Mouse (Mus musculus): ENCODE results near the gene Rusc2. TPM values are rescaled to one million over a fixed set of nuclear protein-coding genes. Genes with fewer than 3 reads are reported as not detected.

The Rusc2 gene
- polyA plus RNA-seq (2012; ENCODE audit: insufficient read depth, insufficient read length, missing spikeins): 13.0 and 14.6 TPM in 2 replicates

GRCm38 (mm10) chr4:43381408-43382154 is at the start of gene Rusc2:
Rusc2 (plus strand) TSS chr4:43381979.
- Histone ChIP-seq H3K4me1 (ENCODE audit: control insufficient read depth, insufficient read depth, insufficient read length, low read length) (peaks cover 17% of the 10 kb centered on the region), H3K27ac (replicated peaks; ENCODE audit: low read depth, low read length) (peak within 1 kb of the TSS; percentile 98), H3K4me3 (ENCODE audit: insufficient read depth, low read depth, low read length) (peak within 1 kb of the TSS; percentile 91)

DNA sequence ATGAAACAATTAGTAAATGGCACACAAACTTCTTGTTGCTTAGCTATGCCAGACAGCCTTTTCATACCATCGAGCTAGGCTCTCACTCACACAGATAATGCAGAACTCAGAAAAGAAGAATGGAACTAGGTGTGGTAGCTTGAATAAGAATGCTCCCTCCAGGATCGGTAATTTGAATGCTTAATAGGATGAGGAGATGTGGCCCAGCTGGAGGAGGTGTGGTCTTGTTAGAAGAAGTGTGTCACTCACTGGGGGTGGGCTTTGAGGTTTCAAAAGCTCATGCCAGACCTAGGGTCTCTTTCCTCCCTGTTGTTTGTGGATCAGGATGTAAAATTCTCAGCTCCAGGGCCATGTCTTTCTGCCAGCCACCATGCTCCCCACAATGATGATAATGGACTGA is 47.0 kb upstream of the Rusc2 start:
- no peak overlapping the region for H3K4me3 ChIP-seq (ENCODE audit: insufficient read depth, low read depth, low read length)
- H3K27ac ChIP-seq (replicated peaks; ENCODE audit: low read depth, low read length): no peak overlapping the region
- H3K4me1 ChIP-seq (ENCODE audit: control insufficient read depth, insufficient read depth, insufficient read length, low read length): no peaks in the 10 kb centered on the region; the same call in 1 of the 2 replicates

GRCm38 (mm10) chr4:43336176-43336575 is 45.6 kb upstream of the Rusc2 start:
- H3K4me3 ChIP-seq (ENCODE audit: insufficient read depth, low read depth, low read length): no peak overlapping the region
- H3K27ac ChIP-seq (replicated peaks; ENCODE audit: low read depth, low read length): no peak overlapping the region
- H3K4me1 ChIP-seq (ENCODE audit: control insufficient read depth, insufficient read depth, insufficient read length, low read length): no peaks in the 10 kb centered on the region; the same call in 1 of the 2 replicates

- Histone ChIP-seq H3K4me1 (ENCODE audit: control insufficient read depth, insufficient read depth, insufficient read length, low read length) (no peaks in the 10 kb centered on the region; the same call in 1 of the 2 replicates), H3K4me3 (ENCODE audit: insufficient read depth, low read depth, low read length) (peak overlapping the region; percentile 58), H3K27ac (replicated peaks; ENCODE audit: low read depth, low read length) (peak overlapping the region; percentile 80)
Measured at GRCm38 (mm10) chr4:43340096-43340804, 41.5 kb upstream of the Rusc2 start.

- Histone ChIP-seq H3K4me3 (ENCODE audit: insufficient read depth, low read depth, low read length) (no peak overlapping the region), H3K4me1 (ENCODE audit: control insufficient read depth, insufficient read depth, insufficient read length, low read length) (no peaks in the 10 kb centered on the region; the same call in 1 of the 2 replicates), H3K27ac (replicated peaks; ENCODE audit: low read depth, low read length) (no peak overlapping the region)
Measured at GRCm38 (mm10) chr4:43341276-43341891, 40.4 kb upstream of the Rusc2 start.

GRCm38 (mm10) chr4:43342443-43342842 is 39.3 kb upstream of the Rusc2 start:
- no peak overlapping the region for H3K4me3 ChIP-seq (ENCODE audit: insufficient read depth, low read depth, low read length)
- no peak overlapping the region for H3K27ac ChIP-seq (replicated peaks; ENCODE audit: low read depth, low read length)
- H3K4me1 ChIP-seq (ENCODE audit: control insufficient read depth, insufficient read depth, insufficient read length, low read length): no peaks in the 10 kb centered on the region; the same call in 1 of the 2 replicates

GRCm38 (mm10) chr4:43344932-43345331 is 36.8 kb upstream of the Rusc2 start:
- no peak overlapping the region for H3K4me3 ChIP-seq (ENCODE audit: insufficient read depth, low read depth, low read length)
- no peaks in the 10 kb centered on the region for H3K4me1 ChIP-seq (ENCODE audit: control insufficient read depth, insufficient read depth, insufficient read length, low read length)
- H3K27ac ChIP-seq (replicated peaks; ENCODE audit: low read depth, low read length): no peak overlapping the region

GRCm38 (mm10) chr4:43349206-43349605 is 32.6 kb upstream of the Rusc2 start:
- Histone ChIP-seq H3K4me1 (ENCODE audit: control insufficient read depth, insufficient read depth, insufficient read length, low read length) (no peaks in the 10 kb centered on the region), H3K4me3 (ENCODE audit: insufficient read depth, low read depth, low read length) (no peak overlapping the region), H3K27ac (replicated peaks; ENCODE audit: low read depth, low read length) (no peak overlapping the region)

DNA sequence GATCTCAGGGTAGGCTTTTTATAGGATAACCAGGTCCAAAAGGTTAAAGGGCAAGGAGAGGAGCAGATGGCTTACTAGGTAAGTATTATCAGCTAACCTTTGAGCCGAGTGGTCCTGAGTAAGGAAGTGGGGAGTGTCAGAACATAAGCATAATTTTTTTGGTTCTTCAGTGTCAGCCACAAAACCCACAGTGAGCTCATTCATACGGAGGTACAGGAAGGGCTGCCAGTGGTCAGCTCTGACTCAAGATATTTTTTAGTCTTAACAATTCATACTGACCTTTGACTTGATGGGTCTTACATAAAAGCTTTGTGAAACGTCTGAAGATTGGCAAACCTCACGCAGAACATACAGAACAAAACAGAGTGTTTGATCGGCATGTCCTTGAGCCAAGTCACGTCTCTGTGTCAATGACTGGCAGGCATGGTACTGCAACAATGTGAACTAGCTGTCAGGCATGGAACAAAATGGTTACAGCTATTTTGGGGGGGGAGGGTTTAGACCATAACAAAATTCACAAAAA is 31.7 kb upstream of the Rusc2 start:
- no peaks in the 10 kb centered on the region for H3K4me1 ChIP-seq (ENCODE audit: control insufficient read depth, insufficient read depth, insufficient read length, low read length)
- H3K4me3 ChIP-seq (ENCODE audit: insufficient read depth, low read depth, low read length): no peak overlapping the region
- no peak overlapping the region for H3K27ac ChIP-seq (replicated peaks; ENCODE audit: low read depth, low read length)

DNA sequence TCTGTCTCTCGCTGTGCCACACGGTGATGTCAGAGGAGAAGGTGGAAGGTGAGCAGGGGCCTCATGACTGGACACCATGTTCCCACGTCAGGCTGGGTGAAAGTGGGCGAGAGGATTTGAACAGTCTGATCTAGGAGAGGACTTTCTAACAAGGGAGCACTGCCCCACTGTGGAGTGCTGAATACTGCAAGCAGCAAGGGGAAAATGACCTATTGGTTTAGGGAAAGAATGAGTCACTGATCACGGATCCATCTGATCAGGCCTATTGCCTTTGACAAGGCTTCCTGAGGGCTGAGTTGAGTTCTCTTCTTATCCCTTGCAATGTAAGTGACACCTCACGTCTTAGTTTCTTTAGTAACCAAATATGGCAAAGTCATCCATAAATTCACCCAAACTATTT is 28.1 kb upstream of the Rusc2 start:
- Histone ChIP-seq H3K4me3 (ENCODE audit: insufficient read depth, low read depth, low read length) (no peak overlapping the region), H3K27ac (replicated peaks; ENCODE audit: low read depth, low read length) (no peak overlapping the region), H3K4me1 (ENCODE audit: control insufficient read depth, insufficient read depth, insufficient read length, low read length) (no peaks in the 10 kb centered on the region)

GRCm38 (mm10) chr4:43364914-43365560 is 16.7 kb upstream of the Rusc2 start:
- Histone ChIP-seq H3K4me1 (ENCODE audit: control insufficient read depth, insufficient read depth, insufficient read length, low read length) (no peaks in the 10 kb centered on the region), H3K4me3 (ENCODE audit: insufficient read depth, low read depth, low read length) (no peak overlapping the region)

GRCm38 (mm10) chr4:43367295-43367694 is 14.5 kb upstream of the Rusc2 start:
- H3K27ac ChIP-seq (replicated peaks; ENCODE audit: low read depth, low read length): no peak overlapping the region
- H3K4me3 ChIP-seq (ENCODE audit: insufficient read depth, low read depth, low read length): no peak overlapping the region
- no peaks in the 10 kb centered on the region for H3K4me1 ChIP-seq (ENCODE audit: control insufficient read depth, insufficient read depth, insufficient read length, low read length)

More at GRCm38 (mm10) chr4:43364914-43365560, 16.7 kb upstream of the Rusc2 start:
- H3K27ac ChIP-seq (replicated peaks; ENCODE audit: low read depth, low read length): no peak overlapping the region

DNA sequence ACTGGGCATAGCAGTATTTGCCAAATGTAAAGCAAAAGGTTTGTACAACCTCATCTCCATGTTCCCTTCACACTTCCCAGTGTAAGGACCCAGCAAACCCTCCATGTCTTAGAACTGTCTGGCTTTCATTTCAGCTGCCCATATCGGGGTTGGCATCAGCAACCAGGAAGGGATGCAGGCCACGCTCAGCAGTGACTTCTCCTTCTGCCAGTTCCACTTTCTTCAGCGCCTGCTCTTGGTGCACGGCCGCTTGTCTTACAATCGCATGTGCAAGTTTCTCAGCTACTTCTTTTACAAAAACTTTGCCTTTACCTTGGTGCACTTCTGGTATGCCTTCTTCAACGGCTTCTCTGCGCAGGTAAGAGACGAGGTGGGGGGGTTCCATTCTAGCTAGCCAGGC is 14.0 kb upstream of the Rusc2 start:
- H3K4me1 ChIP-seq (ENCODE audit: control insufficient read depth, insufficient read depth, insufficient read length, low read length): no peaks in the 10 kb centered on the region
- H3K4me3 ChIP-seq (ENCODE audit: insufficient read depth, low read depth, low read length): no peak overlapping the region
- H3K27ac ChIP-seq (replicated peaks; ENCODE audit: low read depth, low read length): no peak overlapping the region

GRCm38 (mm10) chr4:43371406-43371805 is 10.4 kb upstream of the Rusc2 start:
- Histone ChIP-seq H3K27ac (replicated peaks; ENCODE audit: low read depth, low read length) (no peak overlapping the region), H3K4me3 (ENCODE audit: insufficient read depth, low read depth, low read length) (no peak overlapping the region), H3K4me1 (ENCODE audit: control insufficient read depth, insufficient read depth, insufficient read length, low read length) (no peaks in the 10 kb centered on the region)

- no peaks in the 10 kb centered on the region for H3K4me1 ChIP-seq (ENCODE audit: control insufficient read depth, insufficient read depth, insufficient read length, low read length)
- H3K27ac ChIP-seq (replicated peaks; ENCODE audit: low read depth, low read length): no peak overlapping the region
- no peak overlapping the region for H3K4me3 ChIP-seq (ENCODE audit: insufficient read depth, low read depth, low read length)
Measured at GRCm38 (mm10) chr4:43372155-43372554, 9.6 kb upstream of the Rusc2 start.

Measured in brown adipose tissue, adult 24 weeks (tissue).